Mouse (Mus musculus): ENCODE measurements around the gene Vsig4. TPM values are rescaled to one million over a fixed set of nuclear protein-coding genes. Genes with fewer than 3 reads are reported as not detected.

The Vsig4 gene
- polyA plus RNA-seq (2012; rRNA removed) = 0.16 and 0.27 TPM in 2 replicates
- 0.46 and 1.0 TPM in 2 replicates for polyA plus RNA-seq (2014; fragmentation: Nextera tagmentation; extraction: Ambion mirVana)

DNA sequence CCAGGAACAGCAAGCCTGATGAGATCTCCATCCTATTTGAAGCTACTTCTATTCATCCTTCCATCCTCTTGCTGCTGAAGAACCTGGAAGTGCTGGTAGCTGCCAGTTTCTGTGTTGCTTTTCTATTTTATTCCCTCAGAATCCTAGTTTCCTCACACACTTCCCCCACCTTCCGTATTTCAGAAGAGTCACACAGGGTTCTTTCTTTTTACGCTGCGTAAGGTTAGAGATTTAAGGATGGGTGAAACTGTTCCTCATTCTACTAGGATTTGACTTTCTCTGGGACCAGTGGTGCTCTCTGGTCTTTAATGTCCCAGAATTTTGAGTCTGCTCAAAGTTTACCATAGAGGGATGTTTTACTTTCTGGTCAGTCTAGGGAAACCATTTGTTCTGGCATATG is at the start of gene Vsig4:
Gene Vsig4, minus strand, starts transcription at position 101 of the 400 bp plus-strand sequence.
- Histone ChIP-seq H3K27ac (no peak within 1 kb of the TSS), H3K4me1 (replicated peaks; ENCODE audit: control insufficient read depth in 2 of 2, insufficient read depth in 2 of 2, low read length in 1 of 2) (no peaks in the 10 kb centered on the region), H3K27me3 (ENCODE audit: control insufficient read depth, insufficient read depth, low read length) (no peaks in the 10 kb centered on the region), H3K4me3 (ENCODE audit: insufficient read depth in 1 of 2, low read depth in 2 of 2, low read length in 2 of 2) (no peak within 1 kb of the TSS), H3K9ac (replicated peaks) (no peak within 1 kb of the TSS), H3K4me2 (ENCODE audit: low read depth) (no peak within 1 kb of the TSS), H3K36me3 (replicated peaks; ENCODE audit: control insufficient read depth, insufficient read depth, low read depth) (no peaks in the 10 kb centered on the region), H3K9me3 (ENCODE audit: control insufficient read depth, low read length) (no peaks in the 10 kb centered on the region)
- no peak for DNase-seq (ENCODE audit: low read depth in 3 of 3, low spot score in 3 of 3)
- no peak for ATAC-seq (ENCODE audit: insufficient read depth)
- no peak for TF ChIP-seq EP300 (IDR thresholded peaks at IDR 0.05; ENCODE audit: low read depth)
- TF ChIP-seq CTCF (IDR thresholded peaks at IDR 0.05; ENCODE audit: low read depth) = no peak
- 90% methylated on average over 3 of the region's 3 CpGs for WGBS (ENCODE audit: insufficient replicate concordance)

DNA sequence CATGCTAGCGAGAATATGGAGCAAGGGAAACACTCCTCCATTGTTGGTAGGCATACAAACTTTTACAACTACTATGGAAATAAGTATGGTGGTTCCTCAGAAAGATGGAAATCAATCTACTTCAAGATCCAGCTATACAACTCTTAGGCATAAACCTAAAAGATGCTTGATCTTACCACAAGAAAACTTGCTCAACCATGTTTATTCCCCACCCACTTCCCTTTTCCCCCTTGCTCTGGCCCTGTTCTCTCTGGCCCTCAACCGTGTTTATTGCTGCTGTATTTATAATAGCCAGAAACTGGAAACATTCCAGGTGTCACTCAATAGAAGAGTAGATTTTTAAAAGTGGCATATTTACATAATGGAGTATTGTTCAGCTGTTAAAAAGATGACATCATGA is 45.9 kb upstream of the Vsig4 start:
- TF ChIP-seq EP300 (IDR thresholded peaks at IDR 0.05; ENCODE audit: low read depth) = no peak
- no peak for TF ChIP-seq CTCF (IDR thresholded peaks at IDR 0.05; ENCODE audit: low read depth)
- no peak for DNase-seq (ENCODE audit: low read depth in 3 of 3, low spot score in 3 of 3)

DNA sequence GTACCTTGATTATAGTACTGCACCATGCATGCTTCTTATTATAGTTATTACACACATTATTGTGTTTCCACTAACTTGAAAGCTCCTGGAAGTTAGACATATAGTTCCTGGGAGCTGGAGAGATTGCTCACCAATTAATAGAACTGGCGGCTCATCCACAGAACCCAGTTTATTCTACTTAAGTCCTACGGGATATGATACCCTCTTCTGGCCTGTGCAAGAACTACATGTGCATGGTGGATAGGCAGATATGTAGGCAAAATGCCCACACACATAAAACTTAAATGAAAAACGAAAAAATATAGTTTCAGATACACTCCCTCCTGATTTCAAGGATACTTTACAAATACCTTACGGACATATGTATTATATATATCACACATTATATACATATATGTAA is 36.5 kb upstream of the Vsig4 start:
- Histone ChIP-seq H3K27me3 (ENCODE audit: control insufficient read depth, insufficient read depth, low read length) (no peaks in the 10 kb centered on the region), H3K4me2 (ENCODE audit: low read depth) (no peak overlapping the region), H3K36me3 (replicated peaks; ENCODE audit: control insufficient read depth, insufficient read depth, low read depth) (no peaks in the 10 kb centered on the region), H3K9ac (replicated peaks) (no peak overlapping the region), H3K4me3 (ENCODE audit: insufficient read depth in 1 of 2, low read depth in 2 of 2, low read length in 2 of 2) (no peak overlapping the region), H3K27ac (no peak overlapping the region), H3K4me1 (replicated peaks; ENCODE audit: control insufficient read depth in 2 of 2, insufficient read depth in 2 of 2, low read length in 1 of 2) (no peaks in the 10 kb centered on the region), H3K9me3 (ENCODE audit: control insufficient read depth, low read length) (no peaks in the 10 kb centered on the region)
- 24% methylated on average over 4 of the region's 4 CpGs for WGBS (ENCODE audit: insufficient replicate concordance)
- ATAC-seq (ENCODE audit: insufficient read depth) = no peak
- DNase-seq (ENCODE audit: low read depth in 3 of 3, low spot score in 3 of 3) = no peak
- TF ChIP-seq CTCF (IDR thresholded peaks at IDR 0.05; ENCODE audit: low read depth) (no peak; the same call in 1 of the 2 replicates), EP300 (IDR thresholded peaks at IDR 0.05; ENCODE audit: low read depth) (no peak)

More for the DNA sequence above, 45.9 kb upstream of the Vsig4 start:
- no peak overlapping the region for H3K4me3 ChIP-seq (ENCODE audit: insufficient read depth in 1 of 2, low read depth in 2 of 2, low read length in 2 of 2)
- WGBS (ENCODE audit: insufficient replicate concordance) = 38% methylated on average over 2 of the region's 2 CpGs
- no peak overlapping the region for H3K27ac ChIP-seq
- no peaks in the 10 kb centered on the region for H3K27me3 ChIP-seq (ENCODE audit: control insufficient read depth, insufficient read depth, low read length)
- no peak overlapping the region for H3K4me2 ChIP-seq (ENCODE audit: low read depth)
- H3K4me1 ChIP-seq (replicated peaks; ENCODE audit: control insufficient read depth in 2 of 2, insufficient read depth in 2 of 2, low read length in 1 of 2) = no peaks in the 10 kb centered on the region
- ATAC-seq (ENCODE audit: insufficient read depth) = no peak
- no peaks in the 10 kb centered on the region for H3K9me3 ChIP-seq (ENCODE audit: control insufficient read depth, low read length)
- no peak overlapping the region for H3K9ac ChIP-seq (replicated peaks)
- no peaks in the 10 kb centered on the region for H3K36me3 ChIP-seq (replicated peaks; ENCODE audit: control insufficient read depth, insufficient read depth, low read depth)

DNA sequence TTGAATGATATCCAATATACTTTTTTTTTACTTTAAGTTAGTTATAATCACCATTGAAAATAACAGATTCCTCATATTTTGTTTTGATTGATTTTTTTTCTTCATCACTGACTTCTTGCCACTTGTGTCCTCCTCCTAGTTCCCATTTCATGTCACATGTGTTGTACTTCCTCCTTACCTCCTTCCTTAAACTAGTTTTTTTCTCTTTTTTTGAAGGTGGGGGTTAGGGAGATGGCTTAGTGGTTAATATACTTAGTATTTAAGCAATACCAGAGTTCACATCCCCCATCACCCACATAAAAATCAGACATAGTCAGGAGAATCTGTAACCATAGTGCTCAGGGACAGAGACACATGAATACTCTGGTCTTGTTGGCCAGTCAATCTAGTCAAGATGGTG is 36.7 kb downstream of the Vsig4 start:
- no peak overlapping the region for H3K4me3 ChIP-seq (ENCODE audit: insufficient read depth in 1 of 2, low read depth in 2 of 2, low read length in 2 of 2)
- no peak overlapping the region for H3K4me2 ChIP-seq (ENCODE audit: low read depth)
- H3K27ac ChIP-seq = no peak overlapping the region
- TF ChIP-seq CTCF (IDR thresholded peaks at IDR 0.05; ENCODE audit: low read depth) (no peak), EP300 (IDR thresholded peaks at IDR 0.05; ENCODE audit: low read depth) (no peak)
- no peaks in the 10 kb centered on the region for H3K9me3 ChIP-seq (ENCODE audit: control insufficient read depth, low read length)
- no peaks in the 10 kb centered on the region for H3K4me1 ChIP-seq (replicated peaks; ENCODE audit: control insufficient read depth in 2 of 2, insufficient read depth in 2 of 2, low read length in 1 of 2)
- H3K9ac ChIP-seq (replicated peaks) = no peak overlapping the region
- H3K27me3 ChIP-seq (ENCODE audit: control insufficient read depth, insufficient read depth, low read length) = no peaks in the 10 kb centered on the region
- ATAC-seq (ENCODE audit: insufficient read depth) = no peak
- no peak for DNase-seq (ENCODE audit: low read depth in 3 of 3, low spot score in 3 of 3)
- H3K36me3 ChIP-seq (replicated peaks; ENCODE audit: control insufficient read depth, insufficient read depth, low read depth) = no peaks in the 10 kb centered on the region

DNA sequence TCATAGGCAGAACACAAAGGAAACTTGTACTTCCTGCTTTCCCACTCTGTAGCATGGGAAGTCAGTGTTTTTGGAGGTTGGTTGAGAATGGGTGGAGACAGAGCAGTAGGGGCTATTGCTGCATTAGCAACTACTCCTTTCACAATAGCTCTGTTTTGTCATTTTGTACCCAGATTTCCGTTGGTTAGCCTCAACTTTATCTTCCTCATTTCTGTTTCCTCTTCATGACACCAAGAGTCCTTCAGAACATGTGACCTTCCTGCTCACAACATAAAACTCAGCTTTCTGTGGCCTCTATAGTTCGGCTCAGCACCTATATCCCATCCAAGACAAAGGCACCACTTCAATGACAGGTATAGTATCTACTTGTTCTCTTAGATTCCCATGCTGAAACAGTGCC is 53.6 kb downstream of the Vsig4 start:
- no peak for TF ChIP-seq EP300 (IDR thresholded peaks at IDR 0.05; ENCODE audit: low read depth)
- TF ChIP-seq CTCF (IDR thresholded peaks at IDR 0.05; ENCODE audit: low read depth) = no peak
- DNase-seq (ENCODE audit: low read depth in 3 of 3, low spot score in 3 of 3) (peak in 2 of 3 experiments; percentile 9 to 13), ATAC-seq (ENCODE audit: insufficient read depth) (peak; percentile 45; the same call in 1 of the 2 replicates)
- Histone ChIP-seq H3K36me3 (replicated peaks; ENCODE audit: control insufficient read depth, insufficient read depth, low read depth) (no peaks in the 10 kb centered on the region), H3K4me3 (ENCODE audit: insufficient read depth in 1 of 2, low read depth in 2 of 2, low read length in 2 of 2) (no peak overlapping the region), H3K4me1 (replicated peaks; ENCODE audit: control insufficient read depth in 2 of 2, insufficient read depth in 2 of 2, low read length in 1 of 2) (no peaks in the 10 kb centered on the region; a peak in 1 of 4 replicates), H3K9me3 (ENCODE audit: control insufficient read depth, low read length) (no peaks in the 10 kb centered on the region), H3K27ac (no peak overlapping the region), H3K9ac (replicated peaks) (no peak overlapping the region), H3K4me2 (ENCODE audit: low read depth) (no peak overlapping the region), H3K27me3 (ENCODE audit: control insufficient read depth, insufficient read depth, low read length) (no peaks in the 10 kb centered on the region)
- WGBS (ENCODE audit: insufficient replicate concordance) = 18% methylated on average over 2 of the region's 2 CpGs

Measured in liver, embryonic 14.5 days (tissue).